Mouse (Mus musculus) liver, embryonic 13.5 days (tissue): ENCODE results near the gene Rtca. TPM values are rescaled to one million over a fixed set of nuclear protein-coding genes. Genes with fewer than 3 reads are reported as not detected.

Experiments used
- ATAC-seq: fragments of 200-750 bp; cut with Nextera tagmentation; 2 replicates; pipeline ENCODE4 v1.8.0; 2017; ENCODE audit warnings: low read depth, mild to moderate bottlenecking, moderate number of reproducible peaks, moderate library complexity
- DNase-seq: peaks from one replicate; pipeline ENCODE4 v3.0.0; 2022
- H3K27ac ChIP-seq: fragments of 300-500 bp; sonication (generic); 2 replicates; pipeline ENCODE4 v1.5.1; 2015; ENCODE audit warnings: moderate library complexity, mild to moderate bottlenecking, inconsistent platforms
- H3K27me3 ChIP-seq: fragments of 300-500 bp; sonication (generic); 2 replicates; pipeline ENCODE4 v1.6.1; 2015; ENCODE audit warnings: mild to moderate bottlenecking, inconsistent platforms
- H3K36me3 ChIP-seq: fragments of 300-500 bp; sonication (generic); 2 replicates; pipeline ENCODE4 v1.6.1; 2015; ENCODE audit warnings: mild to moderate bottlenecking, inconsistent platforms
- H3K4me1 ChIP-seq: fragments of 300-500 bp; sonication (generic); replicated peaks from 2 replicates; pipeline ENCODE4 v1.6.1; 2015; ENCODE audit warnings: inconsistent platforms
- H3K4me2 ChIP-seq: fragments of 300-500 bp; sonication (generic); 2 replicates; pipeline ENCODE4 v1.6.1; 2015; ENCODE audit warnings: inconsistent platforms, mild to moderate bottlenecking, moderate library complexity
- H3K4me3 ChIP-seq: fragments of 300-500 bp; sonication (generic); replicated peaks from 2 replicates; pipeline ENCODE4 v1.5.1; 2015; ENCODE audit warnings: mild to moderate bottlenecking, inconsistent platforms
- H3K9ac ChIP-seq: fragments of 300-500 bp; sonication (generic); 2 replicates; pipeline ENCODE4 v1.6.1; 2015; ENCODE audit warnings: mild to moderate bottlenecking, inconsistent platforms
- H3K9me3 ChIP-seq: fragments of 300-500 bp; sonication (generic); replicated peaks from 2 replicates; pipeline ENCODE4 v1.6.1; 2016; ENCODE audit warnings: inconsistent platforms
- WGBS: fragments of 180-500 bp; shearing (Covaris S2); methylation state at CpG from one replicate; pipeline ENCODE4 v1.1.7; 2015; ENCODE audit not compliant: insufficient replicate concordance; 5-methylcytosine and 5-hydroxymethylcytosine counted together
- polyA plus RNA-seq: library from polyadenylated mRNA; unstranded; fragments of >200 nt; fragmentation: Nextera tagmentation; extraction: Ambion mirVana; gene quantifications from 2 replicates; pipeline ENCODE4 v1.2.1, GENCODE M21; 2015

Rtca gene
- polyA plus RNA-seq, 1 experiment from 2014 or later = 40.3 TPM

- WGBS = 53% methylated on average over 11 of the region's 11 CpGs
- H3K4me3 ChIP-seq = no peak overlapping the region
- no peak for DNase-seq
- H3K27ac ChIP-seq = no peak overlapping the region
- no peaks in the 10 kb centered on the region for H3K9me3 ChIP-seq
- peaks cover 5% of the 10 kb centered on the region; the same call in 1 of the 2 replicates for H3K27me3 ChIP-seq
- ATAC-seq = no peak
- no peak overlapping the region for H3K4me2 ChIP-seq
- H3K9ac ChIP-seq = no peak overlapping the region
- H3K36me3 ChIP-seq = no peaks in the 10 kb centered on the region
- 0 out of 2 replicates have a peak, but pooled peaks cover 3% of the 10 kb centered on the region for H3K4me1 ChIP-seq
These were observed 33.4 kb downstream of the Rtca start for GRCm38 (mm10) chr3:116474602-116475001.

- 39% methylated on average over 12 of the region's 12 CpGs for WGBS
- ATAC-seq (no peak), DNase-seq (no peak)
- no peaks in the 10 kb centered on the region for H3K4me1 ChIP-seq
- no peak overlapping the region for H3K27ac ChIP-seq
- no peak overlapping the region for H3K4me2 ChIP-seq
- no peaks in the 10 kb centered on the region for H3K36me3 ChIP-seq
- H3K27me3 ChIP-seq = no peaks in the 10 kb centered on the region
- H3K9me3 ChIP-seq = no peaks in the 10 kb centered on the region
- H3K4me3 ChIP-seq = no peak overlapping the region
- H3K9ac ChIP-seq = no peak overlapping the region
These were observed 42.3 kb downstream of the Rtca start for GRCm38 (mm10) chr3:116465709-116466108.

DNA sequence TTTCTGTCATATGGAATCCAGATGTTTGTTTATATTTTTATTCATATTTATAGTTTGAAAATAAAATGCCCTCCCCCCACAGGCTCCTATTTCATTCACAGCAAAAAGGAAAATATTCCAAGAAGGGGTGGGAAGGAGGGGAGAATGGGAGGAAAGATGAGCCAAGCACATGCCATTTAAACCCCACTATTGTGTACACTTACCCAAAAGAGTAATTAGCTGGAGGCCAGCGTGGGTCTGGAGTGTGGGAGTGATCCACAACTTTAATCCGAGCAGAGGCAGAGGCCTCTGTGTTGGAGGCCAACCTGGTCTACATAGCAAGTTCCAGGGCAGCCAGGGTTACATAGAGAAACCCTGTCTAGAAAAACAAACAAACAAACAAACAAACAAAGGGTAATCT, 43.7 kb downstream of the Rtca start:
- Histone ChIP-seq H3K4me2 (no peak overlapping the region), H3K9me3 (no peaks in the 10 kb centered on the region), H3K4me1 (no peaks in the 10 kb centered on the region), H3K9ac (no peak overlapping the region), H3K36me3 (no peaks in the 10 kb centered on the region), H3K4me3 (no peak overlapping the region), H3K27me3 (no peaks in the 10 kb centered on the region), H3K27ac (no peak overlapping the region)
- no peak for DNase-seq
- ATAC-seq = no peak
- WGBS = 58% methylated on average over 2 of the region's 2 CpGs

GRCm38 (mm10) chr3:116461053-116461452, 47.0 kb downstream of the Rtca start:
- Histone ChIP-seq H3K9me3 (no peaks in the 10 kb centered on the region), H3K4me2 (no peak overlapping the region), H3K4me3 (no peak overlapping the region), H3K27ac (no peak overlapping the region), H3K9ac (no peak overlapping the region), H3K27me3 (no peaks in the 10 kb centered on the region), H3K36me3 (no peaks in the 10 kb centered on the region), H3K4me1 (no peaks in the 10 kb centered on the region)
- DNase-seq (no peak), ATAC-seq (no peak)
- 42% methylated on average over 4 of the region's 4 CpGs for WGBS

DNA sequence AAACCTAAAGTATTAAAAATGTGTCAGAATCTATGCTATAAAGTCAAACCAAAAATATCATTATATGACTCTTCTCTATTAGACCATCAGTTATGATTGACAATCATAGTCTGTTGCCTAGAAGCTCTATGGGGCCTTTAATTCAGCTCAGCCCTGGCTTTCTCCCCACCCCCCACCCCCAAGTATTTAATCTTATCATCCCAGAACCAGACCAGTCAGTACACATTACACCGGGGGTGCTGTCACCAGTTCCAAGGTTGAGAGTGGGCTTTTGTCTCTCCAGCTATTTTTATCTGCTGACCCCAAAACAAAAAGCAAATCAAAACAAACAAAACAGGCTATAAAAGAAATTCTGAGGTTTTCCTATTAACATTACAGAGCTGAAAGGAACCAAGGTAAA, 53.5 kb downstream of the Rtca start:
- DNase-seq = no peak
- no peaks in the 10 kb centered on the region for H3K36me3 ChIP-seq
- H3K4me1 ChIP-seq = peaks cover 11% of the 10 kb centered on the region
- H3K4me3 ChIP-seq = no peak overlapping the region
- H3K4me2 ChIP-seq = no peak overlapping the region
- no peaks in the 10 kb centered on the region for H3K27me3 ChIP-seq
- no peak overlapping the region for H3K27ac ChIP-seq
- H3K9ac ChIP-seq = no peak overlapping the region
- 5% methylated on average over 1 of the region's 1 CpGs for WGBS
- ATAC-seq = peak; percentile 63; the same call in 1 of the 2 replicates
- H3K9me3 ChIP-seq = no peaks in the 10 kb centered on the region

DNA sequence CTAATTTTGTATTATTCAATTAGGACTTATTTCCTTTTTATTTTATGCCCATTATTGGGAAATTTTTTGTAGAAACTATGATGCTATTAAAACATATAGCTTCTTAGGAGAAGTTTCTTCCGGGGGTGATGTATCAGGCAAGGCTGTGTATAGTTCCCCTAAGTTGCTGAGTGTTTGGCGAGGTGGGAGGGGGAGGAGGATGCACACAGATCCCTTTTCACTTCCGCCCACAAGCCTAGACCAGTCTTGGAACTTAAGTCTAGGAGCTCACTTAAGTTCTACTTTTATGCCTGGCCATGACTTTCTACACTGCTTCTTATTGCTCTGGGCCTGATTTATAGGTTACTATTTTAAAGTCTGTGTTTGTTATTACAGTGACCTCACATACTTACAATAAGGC, 57.3 kb downstream of the Rtca start:
- ATAC-seq (no peak), DNase-seq (no peak)
- no peaks in the 10 kb centered on the region for H3K9me3 ChIP-seq
- H3K4me2 ChIP-seq = no peak overlapping the region
- H3K9ac ChIP-seq = no peak overlapping the region
- no peaks in the 10 kb centered on the region for H3K36me3 ChIP-seq
- H3K4me1 ChIP-seq = peaks cover 11% of the 10 kb centered on the region
- 45% methylated on average over 3 of the region's 3 CpGs for WGBS
- H3K27ac ChIP-seq = no peak overlapping the region
- no peak overlapping the region for H3K4me3 ChIP-seq
- no peaks in the 10 kb centered on the region for H3K27me3 ChIP-seq

DNA sequence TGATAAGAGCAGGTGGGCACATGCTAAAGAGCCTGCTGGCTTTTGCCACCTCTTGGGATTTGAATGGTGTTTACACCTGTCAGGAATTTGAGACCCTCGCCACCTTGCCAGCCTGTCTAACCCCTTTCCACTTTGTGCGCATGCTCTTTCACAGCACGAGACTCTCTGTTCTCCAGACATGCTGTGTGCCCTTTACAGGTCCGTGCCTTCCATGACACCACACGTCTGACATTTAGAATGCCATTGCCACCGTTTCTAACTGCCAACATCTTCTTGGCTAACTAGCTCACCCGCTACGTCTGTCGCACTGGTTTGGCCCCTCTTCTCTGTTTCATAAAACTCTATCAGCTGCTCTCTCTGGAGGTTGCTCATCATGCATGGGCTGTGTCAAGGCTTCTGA, 63.7 kb downstream of the Rtca start:
- no peak for DNase-seq

GRCm38 (mm10) chr3:116442788-116443187, 65.2 kb downstream of the Rtca start:
- no peak for ATAC-seq
- Histone ChIP-seq H3K4me1 (no peaks in the 10 kb centered on the region), H3K27me3 (no peaks in the 10 kb centered on the region), H3K9me3 (no peaks in the 10 kb centered on the region), H3K4me3 (no peak overlapping the region), H3K36me3 (no peaks in the 10 kb centered on the region), H3K4me2 (no peak overlapping the region), H3K27ac (no peak overlapping the region), H3K9ac (no peak overlapping the region)
- DNase-seq = no peak
- 63% methylated on average over 1 of the region's 1 CpGs for WGBS

More for the DNA sequence above, 63.7 kb downstream of the Rtca start:
- Histone ChIP-seq H3K36me3 (no peaks in the 10 kb centered on the region), H3K27ac (no peak overlapping the region), H3K9ac (no peak overlapping the region), H3K4me3 (no peak overlapping the region), H3K4me2 (no peak overlapping the region), H3K4me1 (no peaks in the 10 kb centered on the region), H3K9me3 (no peaks in the 10 kb centered on the region), H3K27me3 (no peaks in the 10 kb centered on the region)
- WGBS = 74% methylated on average over 9 of the region's 9 CpGs
- ATAC-seq = no peak

- Histone ChIP-seq H3K9me3 (no peaks in the 10 kb centered on the region), H3K27ac (no peak overlapping the region), H3K27me3 (no peaks in the 10 kb centered on the region), H3K36me3 (no peaks in the 10 kb centered on the region), H3K9ac (no peak overlapping the region), H3K4me1 (0 out of 2 replicates have a peak, but pooled peaks cover 5% of the 10 kb centered on the region), H3K4me2 (no peak overlapping the region), H3K4me3 (no peak overlapping the region)
- no peak for ATAC-seq
- WGBS = 84% methylated on average over 15 of the region's 15 CpGs
- no peak for DNase-seq
These were observed 66.3 kb downstream of the Rtca start for GRCm38 (mm10) chr3:116441518-116442205.

- no peak for ATAC-seq
- WGBS = 22% methylated on average over 8 of the region's 8 CpGs
These were observed 67.7 kb downstream of the Rtca start for GRCm38 (mm10) chr3:116440066-116440997.

More at GRCm38 (mm10) chr3:116440066-116440997, 67.7 kb downstream of the Rtca start:
- H3K9ac ChIP-seq = no peak overlapping the region
- H3K4me2 ChIP-seq = no peak overlapping the region
- 0 out of 2 replicates have a peak, but pooled peaks cover 7% of the 10 kb centered on the region for H3K4me1 ChIP-seq
- no peak overlapping the region for H3K27ac ChIP-seq
- H3K27me3 ChIP-seq = no peaks in the 10 kb centered on the region
- no peak for DNase-seq
- H3K9me3 ChIP-seq = no peaks in the 10 kb centered on the region
- no peak overlapping the region for H3K4me3 ChIP-seq
- H3K36me3 ChIP-seq = no peaks in the 10 kb centered on the region
